Mouse (Mus musculus) lung, adult 2 months (tissue): ENCODE measurements around the gene Bahd1.

Source experiments
- CTCF ChIP-seq: fragments of 200-500 bp; IDR thresholded peaks from 2 replicates; pipeline ENCODE4 v1.5.1; 2011; ENCODE audit warnings: mild to moderate bottlenecking, low read length, control low read depth; ENCODE audit not compliant: insufficient read depth
- POLR2A ChIP-seq: fragments of 200-500 bp; IDR thresholded peaks from 2 replicates; pipeline ENCODE4 v1.6.1; 2011; ENCODE audit warnings: low read depth, mild to moderate bottlenecking, control low read depth, low read length, borderline replicate concordance; ENCODE audit errors: extremely low read depth

- TF ChIP-seq CTCF: peak; percentile 85
- TF ChIP-seq POLR2A: no peak
Observed at GRCm38 (mm10) chr2:118882840-118883679, 17.1 kb upstream of the Bahd1 start.
